Mouse (Mus musculus): Measurements from ENCODE around the gene Cfdp1.

DNA sequence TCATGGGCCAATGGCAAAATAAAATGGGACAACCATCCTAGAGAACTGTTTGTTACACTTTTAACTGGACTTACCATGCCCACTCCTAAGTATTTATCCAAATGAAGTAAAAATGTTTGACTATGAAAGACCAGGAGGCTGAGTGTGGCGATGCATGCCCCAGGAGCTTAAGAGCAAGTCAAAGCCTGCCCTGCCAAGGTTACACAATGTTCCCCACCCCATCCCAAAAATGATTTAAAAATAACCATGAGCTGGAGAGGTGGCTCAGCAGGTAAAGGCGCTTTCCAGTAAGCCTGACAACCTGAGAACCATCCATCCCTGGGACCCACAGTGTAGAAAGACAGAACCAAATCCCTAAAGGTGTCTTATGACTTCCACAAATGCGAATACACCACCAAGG is 35.5 kb downstream of the Cfdp1 start:
- TF ChIP-seq GATA1 (IDR thresholded peaks at IDR 0.05; ENCODE audit: low read length) = no peak
- no peak for TF ChIP-seq TAL1 (IDR thresholded peaks at IDR 0.05; ENCODE audit: low read length)
